Mouse (Mus musculus) urinary bladder, postnatal 36 days (tissue): Measurements from ENCODE around the gene Mab21l2.

Experiments
- DNase-seq, 2 experiments: peaks; one replicate each; pipeline ENCODE4 v3.0.0; 2022; ENCODE audit warnings: low spot score in 2 of 2, mixed read lengths in 1 of 2

The Mab21l2 gene

DNA sequence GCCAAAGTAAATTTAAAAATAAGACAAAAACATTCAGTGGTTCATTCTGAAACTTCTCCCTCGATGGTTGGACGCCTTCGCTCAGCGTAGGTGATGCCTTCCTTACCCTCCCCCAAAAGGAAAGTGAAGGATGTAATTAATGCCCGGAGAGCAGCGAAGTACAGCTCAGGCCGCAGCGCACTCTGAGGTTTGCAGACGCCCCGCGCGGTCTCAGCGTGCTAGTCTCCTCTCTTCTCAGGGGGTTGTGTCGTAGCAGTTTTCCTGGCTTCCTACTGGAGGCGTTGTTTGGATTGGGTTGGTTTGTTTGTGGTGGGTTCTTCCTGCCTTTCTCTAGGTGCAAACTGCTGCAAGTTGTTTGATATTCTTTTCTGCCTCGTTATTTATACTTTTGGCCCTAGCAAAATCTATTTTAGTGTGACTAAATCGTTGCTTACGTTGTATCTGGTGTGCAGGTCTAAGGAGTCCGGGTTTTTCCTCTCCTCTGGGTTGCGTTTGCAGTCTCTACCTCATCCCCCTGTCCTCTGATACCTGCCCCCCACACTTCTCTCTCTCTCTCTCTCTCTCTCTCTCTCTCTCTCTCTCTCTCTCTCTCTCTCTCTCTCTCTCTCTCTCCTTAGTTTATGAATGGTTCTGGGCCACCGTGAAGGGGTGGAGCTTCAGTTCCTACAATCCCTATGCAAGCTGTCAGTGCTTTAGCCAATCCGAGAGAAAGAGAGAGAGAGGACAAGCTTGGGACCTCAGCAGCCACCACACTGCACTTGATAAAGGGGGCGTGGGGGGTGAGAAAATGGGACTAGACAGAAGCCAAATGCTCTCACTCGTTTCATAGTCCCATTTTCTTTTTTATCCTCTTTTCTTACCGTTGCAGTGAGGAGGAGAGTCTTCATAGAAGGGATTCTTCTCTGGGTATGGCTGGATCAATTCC is at the start of gene Mab21l2:
TSS of gene Mab21l2 (minus strand) at position 539 of the 925 bp plus-strand sequence.
- no peak for DNase-seq

DNA sequence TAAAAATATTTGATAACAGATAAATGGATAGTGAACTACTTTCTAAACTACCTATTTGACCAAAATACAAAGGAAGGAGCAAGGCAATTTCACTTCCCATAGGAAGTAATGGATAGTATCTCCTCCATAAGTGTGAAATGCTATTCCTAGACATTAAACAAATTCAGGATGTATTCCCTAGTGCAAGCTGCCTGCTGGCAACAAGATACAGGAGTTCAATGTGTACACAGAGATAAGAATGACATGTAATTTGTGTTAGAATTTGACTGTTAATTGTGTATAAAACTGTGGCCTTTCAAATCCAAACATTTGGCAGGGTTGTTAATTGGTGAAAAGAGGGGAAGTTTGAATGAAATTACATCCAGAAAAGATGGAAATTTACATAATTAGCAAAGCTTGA is 26.9 kb upstream of the Mab21l2 start:
- no peak for DNase-seq

DNA sequence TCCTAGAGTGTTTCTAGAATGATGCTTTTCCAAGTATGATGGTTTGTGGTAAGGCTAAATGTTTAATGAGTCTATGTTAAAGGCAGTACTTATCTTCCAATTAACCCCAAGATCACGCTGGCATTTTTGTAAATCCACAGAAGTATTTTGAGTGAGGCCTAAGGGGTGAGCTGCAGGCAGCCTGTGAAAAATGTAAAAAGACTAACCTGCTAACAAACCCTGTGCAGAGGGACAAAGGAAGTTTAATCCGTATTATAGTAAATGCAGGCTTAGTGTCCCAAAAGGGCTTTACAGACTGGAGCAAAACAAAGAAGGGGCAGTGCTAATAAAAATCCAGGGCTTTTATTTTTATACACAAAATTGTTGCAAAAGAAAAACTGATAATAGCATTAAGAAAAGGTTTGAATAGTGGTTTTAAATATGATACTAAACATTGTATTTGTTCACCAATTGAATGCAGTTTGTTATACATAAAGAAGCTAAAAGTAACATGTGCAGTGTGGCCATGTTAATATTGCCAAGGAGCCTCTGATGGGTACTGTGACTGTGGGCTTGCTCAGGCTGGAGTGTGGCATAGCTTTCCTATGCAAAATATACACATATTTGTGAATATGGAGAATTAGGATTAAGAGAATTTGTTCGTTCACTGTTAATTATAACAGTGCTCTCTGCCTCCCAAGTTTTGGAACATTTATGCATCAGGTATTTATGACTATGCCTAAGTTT is 24.3 kb upstream of the Mab21l2 start:
- DNase-seq: no peak

DNA sequence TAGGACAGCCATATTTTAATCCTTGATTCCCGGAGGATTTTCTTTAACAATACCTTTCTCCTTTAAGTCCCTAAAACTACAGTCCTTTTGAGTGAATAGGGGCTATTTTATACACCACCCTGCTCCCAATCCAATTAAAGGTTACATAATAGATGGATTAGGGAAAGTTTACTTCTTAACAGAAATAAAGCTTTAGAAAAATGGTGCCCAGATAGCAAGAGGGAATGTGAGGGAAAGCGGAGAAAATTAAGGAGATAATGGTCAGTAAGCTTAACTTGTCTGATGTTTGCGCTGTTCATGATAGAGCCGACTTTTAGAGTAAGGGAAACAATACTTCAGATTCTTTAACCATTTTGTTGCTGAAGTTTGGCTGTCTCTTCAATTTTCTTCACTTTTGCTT is 23.1 kb upstream of the Mab21l2 start:
- DNase-seq: no peak

DNA sequence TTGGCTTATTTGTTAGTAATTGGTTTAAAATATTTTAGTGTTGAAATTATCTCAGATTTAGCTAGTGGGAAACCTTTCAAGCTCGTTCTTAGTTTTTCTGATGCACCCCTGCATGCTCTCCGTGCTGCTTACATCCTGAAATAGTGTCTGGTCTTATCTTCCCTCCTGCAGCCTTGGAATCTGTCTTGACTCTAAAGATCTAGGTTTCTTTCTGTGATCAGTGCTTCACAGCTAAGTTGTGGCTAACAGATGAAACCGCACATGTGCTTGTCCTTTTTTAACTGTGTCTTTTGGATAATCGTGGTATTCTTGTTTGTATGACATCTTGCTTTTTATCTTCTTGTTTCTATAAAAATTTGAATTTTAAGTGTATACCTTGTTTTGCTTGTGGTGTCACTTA is 18.9 kb upstream of the Mab21l2 start:
- no peak for DNase-seq

DNA sequence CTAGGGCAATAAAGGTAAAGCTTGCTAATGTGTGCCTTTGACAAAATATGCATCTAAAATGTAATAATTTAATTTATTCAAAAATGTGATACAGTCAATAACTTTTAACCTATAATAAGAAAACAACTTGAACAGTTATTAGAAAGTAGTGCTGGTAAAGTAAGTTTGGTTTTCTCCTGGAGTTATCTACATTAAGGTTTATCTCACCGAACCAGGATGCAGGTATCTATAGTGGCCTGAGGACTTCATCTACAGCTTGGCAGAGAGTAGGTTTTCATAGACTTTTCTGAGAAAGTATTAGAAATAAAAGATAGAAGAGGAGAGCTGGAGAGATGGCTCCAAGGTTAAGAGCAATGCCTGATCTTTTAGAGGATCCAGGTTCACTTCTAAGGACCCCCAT is 13.0 kb upstream of the Mab21l2 start:
- no peak for DNase-seq

DNA sequence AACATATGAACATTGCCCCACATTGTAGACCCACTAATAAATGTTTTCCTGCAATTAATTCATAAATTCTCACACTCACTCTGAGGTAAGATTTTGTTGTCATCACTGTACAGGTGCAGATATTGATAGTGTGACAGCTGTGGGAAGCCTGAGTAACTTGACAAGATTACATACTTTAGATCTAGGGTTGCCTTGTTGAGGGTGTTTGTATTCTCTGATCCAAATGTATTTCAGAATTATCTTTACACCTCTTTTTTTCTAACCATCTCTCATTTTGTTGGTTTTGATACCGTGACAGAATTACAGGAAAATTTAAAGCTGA is 12.6 kb upstream of the Mab21l2 start:
- no peak for DNase-seq

DNA sequence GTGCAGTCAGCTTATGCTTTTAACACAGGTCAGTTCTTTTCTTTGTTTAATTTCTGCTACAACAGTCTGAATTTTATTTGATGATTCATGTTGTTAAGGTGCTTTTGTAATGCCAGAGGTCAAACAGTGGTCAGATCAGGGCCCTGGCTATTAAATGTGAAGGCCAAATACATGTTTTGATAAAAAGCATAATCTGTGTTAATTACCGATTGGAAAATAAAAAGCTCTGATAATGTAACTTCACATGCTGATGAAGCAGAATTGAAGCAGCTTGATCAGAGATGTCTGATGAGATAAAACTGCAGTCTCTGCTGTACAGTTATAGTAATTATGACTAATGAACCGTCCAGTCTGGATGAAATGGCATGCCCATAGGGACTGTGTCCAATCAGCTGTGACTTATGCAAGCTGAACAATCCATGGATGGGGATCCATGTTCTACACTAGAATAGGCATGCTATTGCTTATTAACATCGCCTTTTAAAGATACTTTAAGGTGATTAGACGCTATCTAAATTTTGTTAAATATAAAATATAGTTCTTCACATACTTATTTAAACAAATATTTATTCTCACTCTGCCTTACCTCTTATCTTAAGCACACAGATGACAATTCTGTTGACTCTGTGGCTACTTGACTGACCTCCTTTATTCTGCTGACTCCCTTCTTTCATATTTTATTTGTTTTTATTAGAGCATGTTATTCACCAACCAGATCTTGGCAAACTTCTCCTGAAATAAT is 12.0 kb upstream of the Mab21l2 start:
- no peak for DNase-seq

DNA sequence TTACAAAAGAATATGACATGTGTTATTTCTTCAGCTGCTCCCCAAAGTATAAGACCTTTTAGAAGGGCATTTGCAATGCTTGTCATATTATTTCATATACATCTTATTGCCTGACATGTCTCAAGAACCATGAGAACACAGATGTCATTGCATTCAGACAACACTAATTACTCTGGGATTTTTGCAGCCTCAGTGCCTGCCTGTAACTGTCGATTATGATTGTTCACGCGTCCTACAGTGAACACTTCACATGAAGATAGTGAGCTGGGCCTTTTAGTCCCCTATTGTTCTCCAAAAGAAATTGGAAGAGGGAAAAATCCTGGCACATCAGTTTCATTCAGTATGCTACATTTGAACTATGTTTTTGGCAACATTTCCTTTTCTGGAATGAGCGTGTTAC is 11.2 kb upstream of the Mab21l2 start:
- DNase-seq: no peak

DNA sequence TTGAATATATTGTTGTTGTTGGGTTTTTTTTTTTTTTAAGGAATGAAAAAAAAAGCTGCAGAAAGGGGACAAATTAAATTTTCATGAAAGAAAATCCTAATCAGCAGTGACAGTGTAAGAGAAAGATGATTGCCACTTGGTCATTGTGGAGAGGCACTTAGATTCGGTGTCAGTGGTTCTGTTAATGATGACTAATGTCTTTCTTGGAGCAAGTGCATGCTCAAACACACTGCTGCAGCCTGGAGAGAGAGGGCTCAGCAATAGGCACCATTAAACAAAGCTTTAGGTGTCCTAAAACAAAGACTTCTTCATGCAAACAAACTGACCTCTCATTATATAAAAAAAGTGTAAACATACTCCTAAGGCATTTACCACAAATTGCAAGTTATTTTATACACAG is 10.5 kb upstream of the Mab21l2 start:
- no peak for DNase-seq

DNA sequence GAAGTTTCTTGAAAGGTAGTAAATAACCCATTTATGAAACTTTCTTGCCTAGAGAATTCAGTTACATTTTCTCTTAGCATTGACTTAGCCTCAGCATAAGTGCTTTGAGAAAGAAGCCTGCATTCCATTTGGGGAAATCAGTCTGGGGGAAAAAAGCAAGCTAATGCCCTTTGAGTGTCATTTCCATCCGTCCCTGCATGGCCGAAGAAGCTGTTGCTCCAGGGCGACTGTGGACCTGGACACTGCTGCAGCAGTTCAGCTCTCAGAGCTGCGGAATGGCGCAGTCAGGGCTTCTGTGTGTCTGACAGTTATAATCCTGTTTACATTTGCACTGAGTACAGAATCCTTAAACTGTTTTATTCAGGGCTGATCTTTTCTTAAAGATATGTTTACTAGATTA is 3.7 kb upstream of the Mab21l2 start:
- no peak for DNase-seq

DNA sequence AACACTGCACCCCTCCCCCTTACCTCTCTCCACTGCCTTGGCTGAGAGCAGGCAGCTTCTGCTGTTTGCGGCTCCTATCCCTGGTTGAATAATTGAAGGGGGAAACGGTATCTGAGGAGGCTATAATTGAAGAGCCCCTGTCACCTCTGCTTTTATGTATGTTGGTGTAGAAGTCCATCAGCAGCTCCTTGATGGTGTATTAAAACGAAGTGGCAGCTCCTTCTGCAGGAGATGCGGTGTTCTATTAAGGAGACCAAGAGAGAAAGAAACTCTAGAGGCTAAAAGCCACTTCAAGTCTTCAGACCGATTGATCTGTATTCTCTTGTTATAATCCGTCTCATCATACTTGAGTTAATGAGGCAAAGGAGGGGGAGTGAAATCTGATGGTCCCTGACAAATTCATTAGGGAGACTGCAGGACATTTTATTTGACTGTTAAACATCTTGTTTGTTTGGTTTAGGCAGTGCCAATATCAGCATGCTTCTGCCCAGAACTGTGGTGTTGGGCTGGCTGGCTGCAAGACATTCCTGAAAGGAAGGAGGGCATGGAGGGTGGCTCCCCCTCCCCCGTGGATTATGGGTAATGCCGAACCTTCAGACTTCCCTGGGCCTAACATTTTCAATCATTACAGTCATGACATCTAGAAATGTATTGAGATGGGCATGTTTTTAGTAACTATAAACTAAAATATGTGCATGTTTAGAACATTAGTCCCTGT is 2.7 kb upstream of the Mab21l2 start:
- no peak for DNase-seq

DNA sequence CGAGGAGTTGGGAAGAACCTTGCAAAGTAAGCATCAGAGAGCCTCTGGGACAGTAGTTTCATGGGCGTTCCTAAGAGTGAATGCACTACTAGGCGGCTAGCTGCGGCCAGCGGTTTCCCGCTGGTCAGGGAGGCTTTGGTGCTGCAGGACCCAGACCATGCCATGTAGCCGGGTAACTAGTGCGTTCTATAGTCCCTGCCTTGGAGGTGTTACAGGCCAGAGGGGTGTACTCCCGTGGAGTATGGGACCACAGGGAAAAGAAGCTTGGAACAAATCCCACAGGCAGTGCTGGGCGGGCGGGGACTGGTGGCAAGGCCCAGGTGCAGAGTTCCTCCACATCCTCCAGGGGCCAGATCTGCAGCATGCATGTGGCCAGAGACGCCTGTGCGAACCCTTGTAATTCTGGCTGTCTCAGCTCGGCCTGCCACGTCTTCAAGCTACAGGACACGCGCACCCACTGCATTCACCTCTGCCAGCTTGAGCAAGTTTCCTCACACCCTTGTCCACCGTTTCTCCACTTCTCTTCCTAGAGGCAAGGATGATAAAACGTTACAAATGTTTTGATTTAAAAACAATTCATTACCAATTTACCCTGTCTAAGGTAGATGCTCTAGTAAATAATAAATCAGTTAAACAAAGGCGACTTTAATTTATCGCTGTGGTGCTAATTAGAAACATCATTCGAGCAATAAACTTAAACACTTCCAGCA is 2.0 kb upstream of the Mab21l2 start:
- DNase-seq: no peak

DNA sequence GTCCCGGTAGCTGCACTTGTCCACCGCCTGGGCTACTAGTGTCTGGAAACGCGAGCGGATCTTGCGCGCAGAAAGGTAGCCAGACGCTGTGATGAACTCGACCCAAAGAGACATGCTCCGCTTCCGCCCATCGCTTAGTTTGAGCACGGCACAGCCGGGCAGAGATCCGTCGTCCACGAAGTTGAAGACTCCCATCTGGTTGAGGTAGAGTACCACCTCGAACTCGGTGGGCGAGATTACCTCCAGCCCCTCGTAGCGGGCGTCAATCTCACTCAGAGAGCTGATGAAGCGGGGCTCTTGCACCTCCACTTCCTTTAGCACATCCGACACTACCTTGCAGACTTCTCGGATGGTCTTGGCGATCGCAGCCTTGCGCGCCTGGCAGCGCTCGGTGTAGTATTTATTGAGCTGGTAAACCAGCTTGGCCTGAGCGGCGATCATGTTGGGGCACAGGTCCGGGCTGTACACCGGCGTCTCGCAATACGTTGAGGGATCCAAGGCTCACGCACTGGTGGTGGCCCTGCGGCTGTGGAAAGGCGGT is 1.1 kb downstream of the Mab21l2 start:
- no peak for DNase-seq

DNA sequence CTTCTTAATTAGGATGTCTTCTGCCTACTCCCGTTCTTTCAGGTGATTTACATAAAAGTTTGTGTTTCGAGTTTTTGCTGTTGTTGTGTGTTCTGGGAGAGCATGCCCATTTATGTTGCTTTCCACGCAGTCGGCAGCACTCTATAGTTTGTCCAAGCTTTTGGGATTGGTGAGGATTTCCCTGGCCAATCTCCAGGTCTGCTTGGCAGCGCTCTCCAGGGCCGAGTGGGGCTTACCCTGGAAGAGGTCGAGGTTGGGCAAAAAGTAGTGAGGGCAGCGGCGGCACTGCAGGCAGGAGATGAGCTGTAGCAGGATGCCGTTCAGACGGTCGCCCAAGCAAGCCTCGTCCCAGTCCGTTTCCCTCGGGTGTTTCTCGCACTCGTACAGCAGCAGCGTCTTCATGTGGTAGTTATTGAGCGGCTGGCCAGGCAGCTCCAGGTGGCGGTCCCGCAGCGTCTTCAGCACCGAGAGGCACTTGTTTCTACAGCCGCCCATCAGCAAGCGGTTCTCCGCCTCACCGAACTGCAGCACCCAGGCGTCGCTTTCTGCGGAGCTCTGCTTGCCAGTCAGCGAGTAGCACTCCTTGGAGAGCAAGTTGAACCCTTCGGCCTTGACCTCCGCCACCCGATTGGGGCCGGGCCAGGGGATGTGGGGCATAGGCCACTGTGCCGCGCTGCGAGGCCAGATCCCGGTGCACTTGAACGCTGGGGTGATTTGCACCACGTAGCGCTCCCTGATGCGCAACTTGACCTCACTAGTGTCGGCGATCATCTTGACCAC is 1.8 kb downstream of the Mab21l2 start:
- DNase-seq: peak in 1 of 2 experiments; percentile 39

DNA sequence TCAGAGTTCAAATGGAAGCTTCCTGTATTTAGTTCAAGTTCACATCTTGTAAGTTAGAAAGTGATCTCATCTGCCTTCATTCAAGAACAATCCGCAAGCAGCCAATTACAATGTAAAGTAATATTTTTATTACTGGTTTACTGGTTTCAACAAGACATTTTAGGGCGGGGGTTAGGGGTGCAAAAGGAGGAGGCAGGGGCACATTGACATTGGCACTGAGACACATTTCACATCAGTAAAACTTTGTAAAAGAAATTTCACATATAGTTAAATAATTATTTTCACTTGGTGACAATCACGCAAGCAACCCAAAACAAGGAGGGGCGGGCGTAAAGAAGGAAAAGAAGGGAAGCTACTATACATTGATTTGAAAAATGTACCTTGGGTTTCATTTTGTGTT is 2.5 kb downstream of the Mab21l2 start:
- DNase-seq: no peak

DNA sequence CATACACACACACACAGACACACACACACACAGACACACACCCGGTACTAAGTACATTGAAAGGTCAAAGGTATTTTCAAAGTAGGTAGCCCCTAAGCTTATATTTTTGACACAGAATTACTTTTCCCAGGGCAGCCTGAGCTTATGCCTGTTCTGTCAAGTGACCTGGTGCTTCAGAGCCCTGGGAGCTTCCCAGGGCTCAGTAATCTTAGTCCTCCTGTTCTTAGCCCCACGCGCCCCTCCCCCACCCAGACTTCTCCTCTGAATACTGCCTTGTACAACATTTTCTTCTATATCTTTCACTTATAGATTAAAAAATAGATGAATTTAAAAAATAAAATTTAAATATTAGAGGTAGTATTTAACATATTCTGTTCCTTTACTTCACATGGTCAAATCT is 3.6 kb downstream of the Mab21l2 start:
- no peak for DNase-seq

DNA sequence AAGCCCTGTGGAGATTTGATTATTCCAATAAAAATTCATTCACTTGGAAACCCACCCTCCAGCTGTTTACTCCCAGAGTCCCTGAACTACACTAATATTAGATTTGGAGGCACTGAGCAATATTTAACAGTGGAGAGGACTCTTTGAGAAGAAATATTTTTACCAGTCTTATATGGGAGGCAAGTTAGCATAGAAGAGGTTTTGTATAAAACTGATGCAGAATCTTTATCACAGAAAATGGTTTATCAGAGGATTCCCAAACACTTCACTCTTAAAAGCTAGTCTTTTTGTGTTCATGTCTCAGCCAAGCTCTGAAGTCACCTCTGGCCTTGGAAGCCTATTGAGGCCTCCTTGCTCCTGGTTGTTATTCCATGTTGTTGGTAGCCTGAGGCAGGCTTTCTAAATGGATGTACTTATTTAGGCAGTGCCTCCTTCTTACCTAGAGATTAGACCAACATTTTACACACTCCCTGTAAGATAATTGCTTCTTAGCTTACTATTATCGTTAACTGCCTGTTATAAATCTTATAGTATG is 6.5 kb downstream of the Mab21l2 start:
- DNase-seq: no peak

DNA sequence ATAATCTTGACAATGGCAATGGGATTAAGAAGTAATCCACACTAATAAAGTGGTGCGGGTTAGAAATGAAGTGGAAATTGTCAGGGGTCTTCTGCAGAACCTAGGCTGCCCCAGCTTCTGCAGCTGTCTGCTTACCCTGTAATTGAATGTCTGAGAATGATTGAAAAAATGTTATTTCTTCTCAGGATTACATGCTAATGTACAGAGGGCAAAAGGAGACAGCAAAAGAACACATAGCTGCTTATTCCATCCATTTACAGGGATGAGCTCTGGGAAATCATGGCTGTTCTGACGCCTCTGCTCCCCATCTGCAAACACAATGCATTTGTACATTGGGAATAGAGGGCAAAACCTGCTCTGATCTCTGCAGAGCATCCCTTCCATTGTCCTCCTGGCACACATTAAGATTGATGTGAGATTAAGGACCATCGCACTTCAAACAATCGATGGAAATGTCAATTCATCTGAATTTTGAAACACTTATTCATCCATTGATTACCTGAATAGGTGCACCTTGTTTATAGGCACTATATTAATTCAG is 7.3 kb downstream of the Mab21l2 start:
- no peak for DNase-seq
